Mouse (Mus musculus) kidney, postnatal 25 days (tissue): ENCODE data around the gene Becn1.

Experiments used
- DNase-seq, 2 experiments: peaks; one replicate each; pipeline ENCODE4 v3.0.0; 2021; ENCODE audit warnings: mixed read lengths in 2 of 2

Gene Becn1

GRCm38 (mm10) chr11:101315082-101315650, 13.1 kb upstream of the Becn1 start:
- DNase-seq = no peak

GRCm38 (mm10) chr11:101314567-101314966, 12.5 kb upstream of the Becn1 start:
- DNase-seq = no peak

- no peak for DNase-seq
These were observed 10.1 kb upstream of the Becn1 start for GRCm38 (mm10) chr11:101312150-101312549.

GRCm38 (mm10) chr11:101311083-101311482, 9.0 kb upstream of the Becn1 start:
- DNase-seq = no peak

GRCm38 (mm10) chr11:101307744-101308143, 5.7 kb upstream of the Becn1 start:
- no peak for DNase-seq

- no peak for DNase-seq
These were observed 635 bp downstream of the Becn1 start for GRCm38 (mm10) chr11:101301299-101302003.

GRCm38 (mm10) chr11:101300881-101301280, 1.2 kb downstream of the Becn1 start:
- no peak for DNase-seq

GRCm38 (mm10) chr11:101295191-101295590, 6.9 kb downstream of the Becn1 start:
- no peak for DNase-seq

GRCm38 (mm10) chr11:101291231-101291630, 10.9 kb downstream of the Becn1 start:
- DNase-seq = no peak

GRCm38 (mm10) chr11:101287306-101287705, 14.8 kb downstream of the Becn1 start:
- DNase-seq = peak in 1 of 2 experiments; percentile 65

GRCm38 (mm10) chr11:101283805-101284204, 18.3 kb downstream of the Becn1 start:
- peak in 1 of 2 experiments; percentile 70 for DNase-seq

GRCm38 (mm10) chr11:101282896-101283295, 19.2 kb downstream of the Becn1 start:
- no peak for DNase-seq

- no peak for DNase-seq
These were observed 21.2 kb downstream of the Becn1 start for GRCm38 (mm10) chr11:101280837-101281236.

- no peak for DNase-seq
These were observed 22.9 kb downstream of the Becn1 start for GRCm38 (mm10) chr11:101279193-101279569.

GRCm38 (mm10) chr11:101278223-101279192, 23.6 kb downstream of the Becn1 start, which contains the start of the genes Cntd1 and Coa3:
Gene Cntd1, plus strand, starts transcription at chr11:101279012.
Gene Coa3, minus strand, starts transcription at chr11:101279114.
- peak; percentile 90 to 94 for DNase-seq

- peak; percentile 79 to 87 for DNase-seq
These were observed 24.5 kb downstream of the Becn1 start for GRCm38 (mm10) chr11:101277381-101278222.

GRCm38 (mm10) chr11:101276319-101277070, 25.6 kb downstream of the Becn1 start:
- peak in 1 of 2 experiments; percentile 77 for DNase-seq

GRCm38 (mm10) chr11:101275309-101275708, 26.8 kb downstream of the Becn1 start:
- DNase-seq = no peak

- no peak for DNase-seq
These were observed 29.6 kb downstream of the Becn1 start for GRCm38 (mm10) chr11:101272446-101272845.

GRCm38 (mm10) chr11:101269577-101270116, 32.4 kb downstream of the Becn1 start:
- DNase-seq = no peak

- DNase-seq = no peak
These were observed 36.2 kb downstream of the Becn1 start for GRCm38 (mm10) chr11:101265906-101266305.
